Mouse (Mus musculus) central nervous system, embryonic 18 days (tissue): ENCODE results near the gene Lrrc39. TPM values are rescaled to one million over a fixed set of nuclear protein-coding genes. Genes with fewer than 3 reads are reported as not detected.

Experiments
- polyA plus RNA-seq: library from polyadenylated mRNA; depleted of rRNA; stranded (reverse); fragments of >200 nt; gene quantifications from 2 replicates; pipeline ENCODE4 v1.2.3, GENCODE M21; 2012; rRNA removed

Lrrc39 gene
- 0.09 and 0.36 TPM in 2 replicates for polyA plus RNA-seq

DNA sequence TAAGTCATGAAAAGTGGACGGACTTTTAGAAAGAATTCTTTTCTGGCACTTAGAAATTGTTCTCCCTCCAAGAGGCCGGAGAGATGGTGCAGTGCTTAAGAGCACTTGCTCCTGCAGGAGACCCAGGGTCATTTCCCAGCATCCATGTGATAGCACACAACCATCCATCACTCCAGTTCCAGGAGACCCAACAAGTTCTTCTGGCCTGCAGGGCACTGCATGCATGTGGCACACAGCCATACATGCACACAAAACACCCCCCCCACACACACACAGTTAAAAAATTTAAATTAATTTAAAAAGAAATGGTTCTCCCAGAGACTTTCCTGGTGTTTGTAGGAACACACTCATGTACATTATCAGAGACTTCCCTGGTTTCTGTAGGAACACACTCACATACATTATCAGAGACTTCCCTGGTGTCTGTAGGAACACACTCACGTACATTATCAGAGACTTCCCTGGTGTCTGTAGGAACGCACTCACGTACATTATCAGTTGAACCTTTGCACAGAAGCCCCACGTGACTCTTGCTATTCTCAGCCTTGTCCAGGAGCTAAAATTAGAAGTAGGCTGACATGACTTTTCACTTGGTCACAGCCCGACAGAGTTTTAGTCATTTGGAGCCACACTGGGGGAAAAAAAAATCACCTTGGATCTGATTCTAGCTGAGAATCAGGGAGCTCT is at the start of gene Lrrc39:
Lrrc39 (plus strand) TSS at position 566 of the 687 bp plus-strand sequence.

DNA sequence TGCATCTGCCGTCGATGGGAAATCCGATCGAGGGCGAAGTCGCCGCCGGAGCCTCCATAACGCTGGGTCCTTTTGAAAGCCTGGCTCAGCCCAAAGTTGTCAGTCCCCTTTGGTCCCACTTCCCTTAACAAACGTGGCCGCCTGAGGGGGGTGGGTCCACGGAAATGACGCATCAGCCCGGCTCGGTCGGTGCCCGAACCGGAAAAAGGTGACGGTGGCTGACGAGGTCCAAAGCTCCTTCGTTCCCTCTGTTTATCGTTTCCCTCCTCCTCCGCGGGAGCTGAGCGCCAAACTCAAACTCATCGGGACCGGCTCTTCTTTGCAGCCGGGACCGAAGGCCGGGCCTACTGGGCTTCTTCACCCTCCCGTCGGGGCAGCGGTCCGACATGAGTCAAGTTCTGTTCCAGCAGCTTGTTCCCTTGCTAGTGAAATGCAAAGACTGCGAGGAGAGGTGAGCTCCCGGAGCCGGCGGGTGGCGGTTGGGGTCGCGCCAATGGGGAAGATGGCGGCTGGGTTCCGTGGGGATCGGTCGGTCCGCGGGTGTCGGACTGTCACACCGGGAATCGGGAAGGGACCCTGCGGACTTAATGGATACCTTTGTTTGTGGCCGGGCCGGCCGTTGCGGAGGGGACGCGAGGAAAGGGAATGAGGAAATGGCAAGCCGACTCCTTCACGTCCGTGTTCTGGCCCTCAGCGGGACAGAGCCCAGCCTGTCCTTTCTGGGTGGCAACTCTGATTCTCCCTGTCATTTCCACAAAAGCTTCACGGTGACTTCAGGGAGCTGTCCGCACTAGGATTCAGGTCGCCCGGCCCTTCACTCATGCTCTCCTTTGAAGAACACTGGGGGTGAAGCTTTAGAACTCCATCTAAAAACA is 32.2 kb downstream of the Lrrc39 start, which contains the start of gene Sass6:
Sass6 (plus strand) TSS at position 255 of the 875 bp plus-strand sequence.

GRCm38 (mm10) chr3:116614295-116614892 is 51.6 kb downstream of the Lrrc39 start, which contains the start of gene Trmt13:
Trmt13 (minus strand) TSS chr3:116614587.

Other genes starting within 250 kb of the Lrrc39 start
- 2.8 and 3.3 TPM in 2 replicates for gene Cdc14a, start 138.9 kb upstream of the Lrrc39 start, polyA plus RNA-seq
- 103 and 104 TPM in 2 replicates for gene Rtca, start 54.8 kb upstream of the Lrrc39 start, polyA plus RNA-seq
- gene Dbt, start 49.9 kb upstream of the Lrrc39 start, polyA plus RNA-seq = 13.7 and 15.6 TPM in 2 replicates
- 8.3 and 8.5 TPM in 2 replicates for gene Sass6, start 32.0 kb downstream of the Lrrc39 start, polyA plus RNA-seq
- 30.0 and 31.5 TPM in 2 replicates for gene Trmt13, start 51.6 kb downstream of the Lrrc39 start, polyA plus RNA-seq
- gene Mfsd14a, start 99.7 kb downstream of the Lrrc39 start, polyA plus RNA-seq = 44.2 and 48.0 TPM in 2 replicates
- not detected in 2 replicates for gene Gm43191, start 118.3 kb downstream of the Lrrc39 start, polyA plus RNA-seq
- 14.0 and 14.3 TPM in 2 replicates for gene Slc35a3, start 149.9 kb downstream of the Lrrc39 start, polyA plus RNA-seq
- gene Agl, start 245.2 kb downstream of the Lrrc39 start, polyA plus RNA-seq = 13.0 and 13.3 TPM in 2 replicates